Mouse (Mus musculus) neutrophil, adult 5-6 weeks (primary cell): ENCODE data around the gene Fyttd1. TPM values are rescaled to one million over a fixed set of nuclear protein-coding genes. Genes with fewer than 3 reads are reported as not detected.
"Not testable (repeated sequence)": the region's sequence is repeated elsewhere in the genome, so short reads cannot be mapped to it uniquely, and the experiment has no call there.

Source experiments
- ATAC-seq: fragments of 151-379, 151-347 bp; 2 replicates; pipeline ENCODE4 v1.8.0; 2017; ENCODE audit warnings: mild to moderate bottlenecking, moderate TSS enrichment; ENCODE audit not compliant: insufficient number of reproducible peaks, poor library complexity, low FRiP score, severe bottlenecking; ENCODE audit errors: extremely low read depth
- total RNA-seq: library from RNA; stranded (forward); fragments of 200-1000 nt; gene quantifications from 2 replicates; pipeline ENCODE4 v1.2.3, GENCODE M21; 2017

The Fyttd1 gene
- total RNA-seq, 1 experiment from 2014 or later, result 77.2 TPM

DNA sequence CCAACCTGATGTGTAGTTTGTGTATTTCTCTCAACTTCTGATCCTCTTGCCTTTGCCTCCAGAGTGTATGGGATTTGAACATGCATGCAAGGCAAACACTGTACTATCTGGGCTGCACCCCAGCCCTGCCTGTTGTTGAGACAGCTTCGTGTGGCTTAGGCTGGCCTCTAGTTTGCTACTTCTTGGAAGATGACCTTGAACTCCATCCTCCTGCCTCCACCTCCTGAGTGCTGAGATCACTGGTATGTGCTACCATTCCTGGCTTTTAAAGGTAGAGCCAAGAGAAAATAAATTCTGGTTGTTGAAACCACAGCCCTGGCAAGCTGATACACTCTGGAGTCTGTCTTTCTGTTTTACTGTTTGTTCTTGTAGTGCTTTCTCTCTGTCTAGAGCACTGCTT, 57.8 kb downstream of the Fyttd1 start:
- no peak for ATAC-seq

DNA sequence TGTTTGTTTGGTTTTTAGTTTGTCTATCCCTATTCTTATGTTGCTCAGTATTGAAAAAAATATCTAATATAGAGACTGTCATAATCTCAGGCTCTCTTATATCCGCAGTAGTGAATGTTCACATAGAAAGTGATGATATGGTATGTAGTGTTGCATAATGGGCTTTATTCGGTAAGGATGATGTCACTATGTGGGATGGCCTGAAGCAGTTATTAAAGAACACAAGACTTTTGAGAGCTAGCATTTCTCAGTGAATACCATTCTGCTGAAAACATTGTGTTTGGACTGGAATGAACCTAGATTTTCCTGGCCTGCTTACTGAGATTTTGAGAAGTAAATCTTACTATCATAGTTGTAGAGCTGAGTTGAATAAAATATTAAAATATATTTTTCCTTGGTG, 60.1 kb downstream of the Fyttd1 start:
- no peak for ATAC-seq

DNA sequence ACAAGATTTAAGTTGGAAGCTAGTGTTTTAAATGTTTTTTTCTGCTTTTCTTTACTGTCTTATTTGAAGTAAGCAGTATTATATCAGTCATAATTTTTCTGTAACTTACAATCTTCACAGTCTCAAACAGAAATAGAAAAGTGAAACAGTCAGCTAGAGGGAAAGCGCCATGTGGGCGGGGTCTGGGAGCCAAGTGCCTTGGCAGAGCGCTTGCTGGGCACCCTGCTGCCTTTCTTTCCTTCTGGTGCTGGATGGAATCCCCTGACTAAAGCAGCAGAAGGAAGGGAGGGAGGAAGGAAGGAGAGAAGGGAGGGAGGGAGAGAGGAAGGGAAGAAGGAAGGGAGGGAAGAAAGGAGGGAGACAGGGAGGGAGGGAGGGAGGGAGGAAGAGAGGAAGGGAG, 62.0 kb downstream of the Fyttd1 start:
- not testable (repeated sequence) for ATAC-seq

DNA sequence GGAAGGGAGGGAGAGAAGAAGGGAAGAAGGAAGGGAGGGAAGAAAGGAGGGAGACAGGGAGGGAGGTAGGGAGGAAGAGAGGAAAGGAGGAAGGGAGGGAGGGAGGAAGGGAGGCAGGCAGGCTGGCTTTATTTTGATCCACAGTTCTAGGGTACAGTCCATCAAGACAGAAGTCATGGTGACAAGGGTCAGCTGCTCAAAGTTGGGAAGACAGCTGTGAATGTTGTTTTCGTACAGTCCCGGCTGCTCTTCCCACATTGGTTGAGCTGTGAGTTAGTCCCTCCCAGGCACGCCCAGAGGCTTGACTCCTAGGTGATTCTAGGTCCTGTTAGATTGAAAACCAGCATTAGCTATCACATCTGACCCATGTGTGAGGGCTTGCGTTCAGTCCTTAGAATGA, 62.4 kb downstream of the Fyttd1 start:
- not testable (repeated sequence) for ATAC-seq

DNA sequence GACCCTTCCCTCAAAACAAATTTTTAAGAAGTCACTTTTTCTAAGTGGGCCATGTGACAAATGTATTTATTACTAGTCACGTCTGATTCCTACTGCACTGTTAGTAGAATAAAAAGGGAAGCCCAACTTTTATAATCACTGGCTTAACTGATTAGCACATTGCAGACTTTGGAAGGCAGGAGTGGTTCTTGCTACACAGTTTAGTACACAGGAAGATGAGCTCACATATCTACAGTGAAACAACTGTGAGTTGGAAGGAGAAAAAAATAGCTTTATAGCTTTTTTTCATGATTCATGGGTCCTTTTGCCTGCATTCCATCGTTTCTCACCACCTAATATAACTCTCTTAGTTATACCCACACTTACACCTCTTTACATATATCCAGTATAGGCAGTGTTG, 63.9 kb downstream of the Fyttd1 start:
- not testable (repeated sequence) for ATAC-seq

DNA sequence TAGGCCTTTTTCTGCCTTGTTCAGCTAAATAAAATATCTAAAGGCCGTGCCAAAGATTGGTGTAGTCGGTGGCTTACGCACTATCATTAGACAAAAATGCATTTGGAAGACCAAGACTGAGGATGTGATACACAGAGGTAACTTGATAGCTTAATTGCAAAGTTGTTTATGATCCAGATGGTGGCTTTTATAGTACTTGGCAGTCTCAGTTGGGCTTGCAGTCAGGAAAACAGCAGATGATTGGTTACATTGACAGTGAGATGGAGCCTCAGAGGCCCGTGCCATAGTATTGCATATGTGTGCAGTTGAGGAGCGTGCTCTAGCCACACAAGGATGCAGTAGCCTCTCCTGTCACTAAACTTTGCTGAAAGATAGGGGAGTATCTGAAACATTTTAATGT, 65.4 kb downstream of the Fyttd1 start:
- no peak for ATAC-seq

DNA sequence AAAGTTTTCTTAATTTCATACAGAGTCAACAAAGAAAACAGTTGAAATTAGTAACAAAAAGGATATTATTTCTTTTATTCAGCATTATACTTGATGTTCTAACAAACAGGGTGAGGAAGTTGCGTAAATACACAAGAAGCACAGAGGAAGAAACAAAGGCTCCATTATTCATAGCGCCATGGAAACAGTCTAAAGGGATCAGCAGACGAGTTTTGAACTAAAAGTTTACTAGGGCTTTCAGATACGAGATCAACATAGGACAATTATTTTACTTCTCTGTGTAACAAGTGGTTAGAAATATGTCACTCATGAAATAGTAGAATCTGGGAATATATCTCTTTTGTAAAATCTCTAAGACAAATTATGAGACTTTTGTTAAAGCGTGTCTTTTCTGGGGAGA, 68.1 kb downstream of the Fyttd1 start:
- no peak for ATAC-seq

DNA sequence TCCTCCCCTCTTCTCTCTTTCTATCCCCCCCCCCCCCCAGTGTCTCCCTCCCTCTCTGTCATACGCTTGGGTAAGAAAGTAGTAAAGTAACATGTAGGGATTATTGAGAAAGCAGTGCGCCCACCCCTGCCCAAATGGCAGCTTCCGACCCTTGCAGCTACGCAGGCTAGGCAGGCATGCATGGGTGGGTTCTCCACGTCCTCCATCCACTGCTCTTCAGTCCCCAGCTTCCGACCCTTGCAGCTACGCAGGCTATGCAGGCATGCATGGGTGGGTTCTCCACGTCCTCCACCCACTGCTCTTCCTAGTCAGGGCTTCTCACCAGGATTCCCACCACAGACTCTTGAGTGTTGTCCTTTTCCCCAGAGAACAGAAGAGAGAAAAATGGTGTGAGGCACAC, 70.7 kb downstream of the Fyttd1 start:
- ATAC-seq, result no peak

DNA sequence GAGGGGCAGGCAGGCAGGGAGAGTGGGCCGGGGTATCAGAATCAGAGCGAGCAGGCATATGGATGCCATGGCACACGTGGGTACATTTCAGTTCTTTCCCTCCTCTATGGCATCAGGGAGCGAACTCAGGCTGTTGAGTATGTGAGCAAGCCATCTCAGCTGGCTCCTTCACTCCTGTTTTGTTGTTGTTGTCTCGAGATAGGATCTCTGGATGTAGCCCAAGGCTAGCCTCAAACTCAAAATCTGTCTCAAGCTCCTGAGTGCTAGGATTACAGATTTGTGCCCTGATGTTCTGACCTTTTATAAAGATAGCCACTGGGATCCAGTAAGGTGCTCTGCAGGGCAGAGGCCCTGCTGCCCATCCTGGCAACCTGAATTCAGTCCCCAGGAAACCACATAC, 71.4 kb downstream of the Fyttd1 start:
- no peak for ATAC-seq

DNA sequence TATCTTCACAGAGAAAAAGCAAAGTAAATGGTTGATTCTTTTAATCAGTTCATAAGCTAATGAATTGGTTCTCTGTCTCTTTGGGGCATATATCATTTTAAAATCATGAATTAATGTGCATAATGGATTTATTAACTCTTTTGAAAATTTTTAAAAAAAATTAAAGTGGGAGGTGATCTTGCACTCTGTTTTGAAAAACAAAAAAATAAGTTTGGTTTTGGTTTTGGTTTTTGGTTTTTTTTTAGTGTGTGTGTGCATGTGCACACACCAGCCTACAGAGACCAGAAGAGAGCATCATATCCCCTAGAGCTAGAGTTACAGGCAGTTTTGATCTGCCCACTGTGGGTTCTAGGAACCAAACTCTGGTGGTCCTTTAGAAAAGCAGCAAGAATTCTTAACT, 72.0 kb downstream of the Fyttd1 start:
- ATAC-seq, result no peak

DNA sequence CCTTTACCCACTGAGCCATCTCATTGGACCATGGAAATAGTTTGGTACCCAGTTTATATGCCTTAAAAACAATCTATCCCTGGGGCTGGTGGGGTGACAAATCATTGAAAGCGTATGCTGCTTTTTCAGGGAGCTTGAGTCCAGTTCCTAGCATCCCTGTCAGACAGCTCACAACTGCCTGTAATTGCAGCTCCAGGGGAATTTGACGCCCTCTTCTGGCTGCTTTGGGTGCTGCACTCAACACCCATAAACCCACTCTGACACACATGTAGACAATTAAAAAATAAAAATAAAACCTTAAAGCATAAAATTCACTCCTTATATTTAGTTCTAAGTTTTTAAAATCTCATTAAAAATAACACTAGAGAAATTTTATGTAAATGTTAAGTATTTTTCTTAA, 73.8 kb downstream of the Fyttd1 start:
- ATAC-seq, result no peak

DNA sequence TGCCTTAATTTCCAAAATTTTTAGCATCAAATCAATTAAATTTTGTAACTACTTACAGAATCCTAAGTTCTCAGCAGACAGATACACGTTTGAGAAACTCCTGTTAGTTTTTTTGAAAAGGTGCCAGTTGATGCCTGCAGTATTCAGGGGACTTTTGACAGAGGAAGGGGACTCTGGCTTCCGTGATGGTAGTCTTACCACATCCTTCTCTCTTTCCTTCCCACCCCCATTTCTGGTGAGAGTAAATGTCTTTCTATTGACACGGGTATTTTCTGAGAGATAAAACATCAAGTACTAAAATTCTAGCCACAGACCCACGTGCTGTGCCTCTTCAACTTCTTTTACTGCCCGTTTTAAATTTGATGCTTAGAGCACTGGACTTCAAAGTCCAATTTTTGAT, 76.5 kb downstream of the Fyttd1 start:
- no peak for ATAC-seq

DNA sequence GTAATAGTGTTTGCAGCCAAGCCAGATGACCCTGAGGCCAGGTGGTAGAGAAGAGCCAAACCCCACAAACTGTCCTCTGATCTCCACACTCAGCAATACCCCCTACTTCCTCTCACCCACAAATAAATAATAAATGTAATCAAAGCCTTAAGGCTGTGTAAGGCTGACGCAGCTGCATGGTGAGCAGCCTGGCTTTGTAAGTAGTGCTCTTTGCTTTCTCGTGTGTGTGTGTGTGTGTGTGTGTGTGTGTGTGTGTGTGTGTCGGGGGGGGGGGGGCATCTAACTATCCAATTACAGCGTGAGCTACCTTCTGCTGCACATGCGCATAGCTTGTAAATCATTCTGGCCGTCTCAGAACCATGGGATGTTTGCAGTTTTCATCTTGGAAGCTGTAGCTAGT, 77.0 kb downstream of the Fyttd1 start:
- ATAC-seq, result no peak

DNA sequence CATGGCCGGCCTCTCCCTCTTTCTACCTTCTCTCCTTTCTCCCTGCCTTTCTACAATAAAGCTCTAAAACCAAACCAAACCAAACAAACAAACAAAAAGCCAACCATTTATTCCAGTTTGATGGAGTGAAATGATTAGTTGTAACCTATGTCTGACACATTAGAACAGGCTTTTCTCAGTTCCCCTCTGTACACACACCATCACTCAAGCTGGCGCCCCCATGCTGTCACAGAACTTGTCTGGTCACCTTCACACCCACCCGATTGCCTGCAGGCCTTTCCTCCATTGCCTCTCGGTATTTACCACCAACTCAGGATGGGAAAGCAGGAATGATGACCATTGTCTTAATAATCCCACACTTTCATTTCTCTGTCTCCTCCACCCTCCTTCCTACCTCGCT, 79.6 kb downstream of the Fyttd1 start:
- ATAC-seq, result no peak

Other genes starting within 250 kb of the Fyttd1 start
- gene Tnk2, start 233.6 kb upstream of the Fyttd1 start, total RNA-seq, result 26.4 and 29.8 TPM in 2 replicates
- gene Muc4, start 141.6 kb upstream of the Fyttd1 start, total RNA-seq, result 11.8 and 14.4 TPM in 2 replicates
- gene Muc20, start 80.1 kb upstream of the Fyttd1 start, total RNA-seq, result 0.49 and 0.93 TPM in 2 replicates
- not detected in 2 replicates for gene Smbd1, start 67.0 kb upstream of the Fyttd1 start, total RNA-seq
- gene Rubcn, start 266 bp downstream of the Fyttd1 start, total RNA-seq, result 112 and 120 TPM in 2 replicates
- gene Lrch3, start 36.6 kb downstream of the Fyttd1 start, total RNA-seq, result 64.3 and 67.0 TPM in 2 replicates
- gene Iqcg, start 178.7 kb downstream of the Fyttd1 start, total RNA-seq, result 0.61 and 0.70 TPM in 2 replicates
- 1,140 and 1,232 TPM in 2 replicates for gene Rpl35a, start 179.0 kb downstream of the Fyttd1 start, total RNA-seq
- 0.70 and 1.6 TPM in 2 replicates for gene Lmln, start 185.0 kb downstream of the Fyttd1 start, total RNA-seq